Mouse (Mus musculus) forebrain, embryonic 12.5 days (tissue): ENCODE results near the gene Fbxo45. TPM values are rescaled to one million over a fixed set of nuclear protein-coding genes. Genes with fewer than 3 reads are reported as not detected.
A peak's percentile ranks its signal among the peaks of the same experiment; 100 is the strongest.
"Not testable (repeated sequence)": the region's sequence is repeated elsewhere in the genome, so short reads cannot be mapped to it uniquely, and the experiment has no call there.

Experiments
- ATAC-seq: fragments of 200-750 bp; cut with Nextera tagmentation; 2 replicates; pipeline ENCODE4 v1.8.0; 2017; ENCODE audit warnings: moderate TSS enrichment; ENCODE audit not compliant: low FRiP score
- H3K27ac ChIP-seq: fragments of 300-500 bp; sonication (generic); 2 replicates; pipeline ENCODE4 v1.5.1; 2016; ENCODE audit warnings: mild to moderate bottlenecking
- H3K27me3 ChIP-seq: fragments of 300-500 bp; sonication (generic); 2 replicates; pipeline ENCODE4 v1.6.1; 2016; ENCODE audit warnings: mild to moderate bottlenecking
- H3K36me3 ChIP-seq: fragments of 300-500 bp; sonication (generic); replicated peaks from 2 replicates; pipeline ENCODE4 v1.6.1; 2016; ENCODE audit warnings: mild to moderate bottlenecking
- H3K4me1 ChIP-seq: fragments of 300-500 bp; sonication (generic); 2 replicates; pipeline ENCODE4 v1.6.1; 2016
- H3K4me2 ChIP-seq: fragments of 300-500 bp; sonication (generic); 2 replicates; pipeline ENCODE4 v1.6.1; 2016; ENCODE audit warnings: mild to moderate bottlenecking, moderate library complexity
- H3K4me3 ChIP-seq: fragments of 300-500 bp; sonication (generic); replicated peaks from 2 replicates; pipeline ENCODE4 v1.5.1; 2016; ENCODE audit warnings: mild to moderate bottlenecking
- H3K9ac ChIP-seq: fragments of 300-500 bp; sonication (generic); 2 replicates; pipeline ENCODE4 v1.6.1; 2016; ENCODE audit warnings: mild to moderate bottlenecking
- H3K9me3 ChIP-seq: fragments of 300-500 bp; sonication (generic); 2 replicates; pipeline ENCODE4 v1.6.1; 2016
- WGBS: fragments of 180-500 bp; shearing (Covaris S2); methylation state at CpG from one replicate; pipeline ENCODE4 v1.1.7; 2016; 5-methylcytosine and 5-hydroxymethylcytosine counted together
- polyA plus RNA-seq: library from polyadenylated mRNA; unstranded; fragments of >200 nt; fragmentation: Nextera tagmentation; extraction: Ambion mirVana; gene quantifications from 2 replicates; pipeline ENCODE4 v1.2.1, GENCODE M21; 2016

The Fbxo45 gene
- 14.3 and 25.8 TPM in 2 replicates for polyA plus RNA-seq

GRCm38 (mm10) chr16:32246952-32247370 lies at the start of gene Fbxo45, which contains the start of gene Wdr53:
TSS of gene Fbxo45 (minus strand) at chr16:32247158.
TSS of gene Wdr53 (plus strand) at chr16:32247227.
- Histone ChIP-seq H3K4me3 (peak within 1 kb of the TSS; percentile 93), H3K36me3 (no peaks in the 10 kb centered on the region), H3K4me1 (peaks cover 31% of the 10 kb centered on the region), H3K9ac (peak within 1 kb of the TSS; percentile 92), H3K27me3 (no peaks in the 10 kb centered on the region), H3K4me2 (peak within 1 kb of the TSS; percentile 76), H3K27ac (peak within 1 kb of the TSS; percentile 96), H3K9me3 (no peaks in the 10 kb centered on the region)
- ATAC-seq = peak; percentile 99
- WGBS = under 1% methylated on average over 48 of the region's 48 CpGs

- Histone ChIP-seq H3K36me3 (peaks cover 55% of the 10 kb centered on the region), H3K4me2 (no peak overlapping the region), H3K27me3 (no peaks in the 10 kb centered on the region), H3K27ac (no peak overlapping the region), H3K9ac (no peak overlapping the region), H3K9me3 (no peaks in the 10 kb centered on the region), H3K4me1 (no peaks in the 10 kb centered on the region), H3K4me3 (no peak overlapping the region)
- ATAC-seq = no peak
- 95% methylated on average over 4 of the region's 4 CpGs for WGBS
Observed at GRCm38 (mm10) chr16:32291821-32292220, 44.9 kb upstream of the Fbxo45 start.

GRCm38 (mm10) chr16:32282608-32283007 lies 35.6 kb upstream of the Fbxo45 start:
- ATAC-seq = no peak
- no peak overlapping the region for H3K4me3 ChIP-seq
- H3K9me3 ChIP-seq = no peaks in the 10 kb centered on the region
- H3K9ac ChIP-seq = no peak overlapping the region
- peaks cover 58% of the 10 kb centered on the region for H3K36me3 ChIP-seq
- H3K27ac ChIP-seq = no peak overlapping the region
- peaks cover 30% of the 10 kb centered on the region for H3K4me1 ChIP-seq
- no peaks in the 10 kb centered on the region for H3K27me3 ChIP-seq
- H3K4me2 ChIP-seq = no peak overlapping the region

GRCm38 (mm10) chr16:32280211-32280610 lies 33.3 kb upstream of the Fbxo45 start:
- Histone ChIP-seq H3K4me3 (peak overlapping the region; percentile 1; the same call in 1 of the 2 replicates), H3K4me2 (peak overlapping the region; percentile 36), H3K9ac (no peak overlapping the region), H3K27me3 (no peaks in the 10 kb centered on the region), H3K27ac (no peak overlapping the region), H3K4me1 (peaks cover 34% of the 10 kb centered on the region), H3K9me3 (no peaks in the 10 kb centered on the region), H3K36me3 (peaks cover 39% of the 10 kb centered on the region)
- ATAC-seq = no peak
- WGBS = 95% methylated on average over 8 of the region's 8 CpGs

GRCm38 (mm10) chr16:32278396-32278795 lies 31.4 kb upstream of the Fbxo45 start:
- peak overlapping the region; percentile 92 for H3K9ac ChIP-seq
- H3K27me3 ChIP-seq = no peaks in the 10 kb centered on the region
- ATAC-seq = no peak
- peaks cover 20% of the 10 kb centered on the region for H3K36me3 ChIP-seq
- peaks cover 34% of the 10 kb centered on the region for H3K4me1 ChIP-seq
- 61% methylated on average over 7 of the region's 7 CpGs for WGBS
- peak overlapping the region; percentile 88 for H3K4me3 ChIP-seq
- peak overlapping the region; percentile 68 for H3K4me2 ChIP-seq
- peak overlapping the region; percentile 93; the same call in 1 of the 2 replicates for H3K27ac ChIP-seq
- H3K9me3 ChIP-seq = no peaks in the 10 kb centered on the region

GRCm38 (mm10) chr16:32277308-32278256 lies 30.6 kb upstream of the Fbxo45 start, which contains the start of gene Rnf168:
TSS of gene Rnf168 (plus strand) at chr16:32277459.
- Histone ChIP-seq H3K4me2 (peak within 1 kb of the TSS; percentile 68), H3K4me1 (peaks cover 34% of the 10 kb centered on the region), H3K9me3 (no peaks in the 10 kb centered on the region), H3K36me3 (peaks cover 13% of the 10 kb centered on the region), H3K27me3 (0 out of 2 replicates have a peak, but pooled peaks cover 3% of the 10 kb centered on the region), H3K4me3 (peak within 1 kb of the TSS; percentile 88), H3K27ac (peak within 1 kb of the TSS; percentile 93), H3K9ac (peak within 1 kb of the TSS; percentile 92)
- peak; percentile 90 for ATAC-seq
- under 1% methylated on average over 70 of the region's 75 CpGs for WGBS

- H3K27me3 ChIP-seq = 0 out of 2 replicates have a peak, but pooled peaks cover 3% of the 10 kb centered on the region
- H3K4me2 ChIP-seq = no peak overlapping the region
- H3K9me3 ChIP-seq = no peaks in the 10 kb centered on the region
- no peak overlapping the region for H3K4me3 ChIP-seq
- H3K27ac ChIP-seq = no peak overlapping the region
- peaks cover 8% of the 10 kb centered on the region for H3K36me3 ChIP-seq
- no peak overlapping the region for H3K9ac ChIP-seq
- 72% methylated on average over 1 of the region's 1 CpGs for WGBS
- H3K4me1 ChIP-seq = peaks cover 25% of the 10 kb centered on the region
- ATAC-seq = no peak
Observed at GRCm38 (mm10) chr16:32275830-32276229, 28.9 kb upstream of the Fbxo45 start.

GRCm38 (mm10) chr16:32275041-32275440 lies 28.1 kb upstream of the Fbxo45 start:
- WGBS = 90% methylated on average over 6 of the region's 6 CpGs
- Histone ChIP-seq H3K27ac (no peak overlapping the region), H3K9me3 (no peaks in the 10 kb centered on the region), H3K4me1 (peaks cover 22% of the 10 kb centered on the region), H3K36me3 (peaks cover 4% of the 10 kb centered on the region), H3K9ac (no peak overlapping the region), H3K4me2 (no peak overlapping the region), H3K27me3 (0 out of 2 replicates have a peak, but pooled peaks cover 3% of the 10 kb centered on the region), H3K4me3 (no peak overlapping the region)
- ATAC-seq = no peak

GRCm38 (mm10) chr16:32273338-32273737 lies 26.4 kb upstream of the Fbxo45 start:
- Histone ChIP-seq H3K4me3 (no peak overlapping the region), H3K27me3 (0 out of 2 replicates have a peak, but pooled peaks cover 3% of the 10 kb centered on the region), H3K9ac (no peak overlapping the region), H3K4me1 (peaks cover 6% of the 10 kb centered on the region), H3K36me3 (no peaks in the 10 kb centered on the region), H3K27ac (no peak overlapping the region), H3K4me2 (no peak overlapping the region), H3K9me3 (no peaks in the 10 kb centered on the region)
- 55% methylated on average over 9 of the region's 9 CpGs for WGBS
- ATAC-seq = no peak

GRCm38 (mm10) chr16:32271291-32271690 lies 24.3 kb upstream of the Fbxo45 start, which contains the start of gene Smco1:
TSS of gene Smco1 (plus strand) at chr16:32271468.
- Histone ChIP-seq H3K4me2 (no peak within 1 kb of the TSS), H3K9me3 (no peaks in the 10 kb centered on the region), H3K9ac (no peak within 1 kb of the TSS), H3K27ac (no peak within 1 kb of the TSS), H3K27me3 (0 out of 2 replicates have a peak, but pooled peaks cover 3% of the 10 kb centered on the region), H3K4me1 (no peaks in the 10 kb centered on the region), H3K4me3 (no peak within 1 kb of the TSS), H3K36me3 (no peaks in the 10 kb centered on the region)
- WGBS = 87% methylated on average over 11 of the region's 11 CpGs
- no peak for ATAC-seq

GRCm38 (mm10) chr16:32264225-32264624 lies 17.3 kb upstream of the Fbxo45 start:
- ATAC-seq = not testable (repeated sequence)

GRCm38 (mm10) chr16:32246351-32246791 lies 587 bp downstream of the Fbxo45 start:
- Histone ChIP-seq H3K4me1 (peaks cover 31% of the 10 kb centered on the region), H3K4me2 (peak overlapping the region; percentile 76), H3K9me3 (no peaks in the 10 kb centered on the region), H3K27me3 (no peaks in the 10 kb centered on the region), H3K9ac (peak overlapping the region; percentile 92), H3K4me3 (peak overlapping the region; percentile 93), H3K27ac (peak overlapping the region; percentile 96), H3K36me3 (no peaks in the 10 kb centered on the region)
- ATAC-seq = peak; percentile 62
- WGBS = under 1% methylated on average over 28 of the region's 41 CpGs

More at GRCm38 (mm10) chr16:32264225-32264624, 17.3 kb upstream of the Fbxo45 start:
- not testable (repeated sequence) for H3K27me3 ChIP-seq, H3K4me1 ChIP-seq, H3K36me3 ChIP-seq, H3K9ac ChIP-seq, H3K9me3 ChIP-seq, H3K4me2 ChIP-seq, H3K27ac ChIP-seq, H3K4me3 ChIP-seq
- 83% methylated on average over 2 of the region's 2 CpGs for WGBS
